Mouse (Mus musculus): ENCODE data around the gene Rab3gap1. TPM values are rescaled to one million over a fixed set of nuclear protein-coding genes. Genes with fewer than 3 reads are reported as not detected.

Rab3gap1 gene
- polyA plus RNA-seq, 1 experiment from 2014 or later = 17.0 TPM

- no peak for DNase-seq (ENCODE audit: low spot score)
- Histone ChIP-seq H3K4me1 (no peaks in the 10 kb centered on the region), H3K27ac (no peak overlapping the region), H3K27me3 (ENCODE audit: low read depth, poor library complexity, severe bottlenecking) (no peaks in the 10 kb centered on the region), H3K9me3 (replicated peaks) (no peaks in the 10 kb centered on the region), H3K36me3 (peaks cover 19% of the 10 kb centered on the region), H3K4me3 (no peak overlapping the region)
- WGBS = 88% methylated on average over 4 of the region's 4 CpGs
Measured at GRCm38 (mm10) chr1:127974082-127974481, 105.5 kb downstream of the Rab3gap1 start.

GRCm38 (mm10) chr1:127975676-127976075, 107.1 kb downstream of the Rab3gap1 start:
- H3K9me3 ChIP-seq (replicated peaks) = no peaks in the 10 kb centered on the region
- no peak for DNase-seq (ENCODE audit: low spot score)
- no peaks in the 10 kb centered on the region for H3K4me1 ChIP-seq
- no peak overlapping the region for H3K4me3 ChIP-seq
- peaks cover 14% of the 10 kb centered on the region for H3K36me3 ChIP-seq
- no peak overlapping the region for H3K27ac ChIP-seq
- H3K27me3 ChIP-seq (ENCODE audit: low read depth, poor library complexity, severe bottlenecking) = no peaks in the 10 kb centered on the region
- 89% methylated on average over 2 of the region's 2 CpGs for WGBS

- Histone ChIP-seq H3K27me3 (ENCODE audit: low read depth, poor library complexity, severe bottlenecking) (no peaks in the 10 kb centered on the region), H3K9me3 (replicated peaks) (no peaks in the 10 kb centered on the region), H3K4me3 (no peak overlapping the region), H3K27ac (no peak overlapping the region), H3K36me3 (peaks cover 14% of the 10 kb centered on the region), H3K4me1 (peaks cover 3% of the 10 kb centered on the region)
- WGBS = 89% methylated on average over 6 of the region's 6 CpGs
- DNase-seq (ENCODE audit: low spot score) = no peak
Measured at GRCm38 (mm10) chr1:127976106-127976505, 107.5 kb downstream of the Rab3gap1 start.

GRCm38 (mm10) chr1:127978125-127978524, 109.6 kb downstream of the Rab3gap1 start:
- Histone ChIP-seq H3K27ac (no peak overlapping the region), H3K36me3 (0 out of 2 replicates have a peak, but pooled peaks cover 10% of the 10 kb centered on the region), H3K4me3 (no peak overlapping the region), H3K27me3 (ENCODE audit: low read depth, poor library complexity, severe bottlenecking) (no peaks in the 10 kb centered on the region), H3K4me1 (peaks cover 12% of the 10 kb centered on the region), H3K9me3 (replicated peaks) (no peaks in the 10 kb centered on the region)
- 93% methylated on average over 1 of the region's 1 CpGs for WGBS
- no peak for DNase-seq (ENCODE audit: low spot score)

- H3K4me1 ChIP-seq = peaks cover 22% of the 10 kb centered on the region
- no peak for DNase-seq (ENCODE audit: low spot score)
- WGBS = 44% methylated on average over 2 of the region's 2 CpGs
Measured at GRCm38 (mm10) chr1:127980911-127981559, 112.5 kb downstream of the Rab3gap1 start.

GRCm38 (mm10) chr1:127982268-127982667, 113.7 kb downstream of the Rab3gap1 start:
- 80% methylated on average over 3 of the region's 3 CpGs for WGBS
- H3K4me1 ChIP-seq = peaks cover 22% of the 10 kb centered on the region
- no peak for DNase-seq (ENCODE audit: low spot score)
- H3K36me3 ChIP-seq = peaks cover 7% of the 10 kb centered on the region
- H3K27ac ChIP-seq = no peak overlapping the region
- H3K4me3 ChIP-seq = no peak overlapping the region
- H3K27me3 ChIP-seq (ENCODE audit: low read depth, poor library complexity, severe bottlenecking) = no peaks in the 10 kb centered on the region
- H3K9me3 ChIP-seq (replicated peaks) = no peaks in the 10 kb centered on the region

More at GRCm38 (mm10) chr1:127980911-127981559, 112.5 kb downstream of the Rab3gap1 start:
- Histone ChIP-seq H3K27me3 (ENCODE audit: low read depth, poor library complexity, severe bottlenecking) (no peaks in the 10 kb centered on the region), H3K4me3 (no peak overlapping the region), H3K9me3 (replicated peaks) (no peaks in the 10 kb centered on the region), H3K36me3 (peaks cover 5% of the 10 kb centered on the region; the same call in 1 of the 2 replicates), H3K27ac (no peak overlapping the region)

GRCm38 (mm10) chr1:127983274-127983993, 114.9 kb downstream of the Rab3gap1 start:
- H3K27me3 ChIP-seq (ENCODE audit: low read depth, poor library complexity, severe bottlenecking) = no peaks in the 10 kb centered on the region
- no peak overlapping the region for H3K4me3 ChIP-seq
- no peaks in the 10 kb centered on the region for H3K9me3 ChIP-seq (replicated peaks)
- peaks cover 22% of the 10 kb centered on the region for H3K4me1 ChIP-seq
- peaks cover 11% of the 10 kb centered on the region for H3K36me3 ChIP-seq
- WGBS = 91% methylated on average over 5 of the region's 5 CpGs
- H3K27ac ChIP-seq = no peak overlapping the region
- DNase-seq (ENCODE audit: low spot score) = no peak

- DNase-seq (ENCODE audit: low spot score) = no peak
- H3K9me3 ChIP-seq (replicated peaks) = no peaks in the 10 kb centered on the region
- no peak overlapping the region for H3K27ac ChIP-seq
- H3K36me3 ChIP-seq = peaks cover 16% of the 10 kb centered on the region
- WGBS = 22% methylated on average over 3 of the region's 3 CpGs
- peaks cover 22% of the 10 kb centered on the region for H3K4me1 ChIP-seq
- no peaks in the 10 kb centered on the region for H3K27me3 ChIP-seq (ENCODE audit: low read depth, poor library complexity, severe bottlenecking)
- no peak overlapping the region for H3K4me3 ChIP-seq
Measured at GRCm38 (mm10) chr1:127985391-127985790, 116.8 kb downstream of the Rab3gap1 start.

GRCm38 (mm10) chr1:127988246-127988645, 119.7 kb downstream of the Rab3gap1 start:
- Histone ChIP-seq H3K36me3 (peaks cover 37% of the 10 kb centered on the region), H3K9me3 (replicated peaks) (no peaks in the 10 kb centered on the region), H3K27ac (no peak overlapping the region), H3K27me3 (ENCODE audit: low read depth, poor library complexity, severe bottlenecking) (no peaks in the 10 kb centered on the region), H3K4me3 (no peak overlapping the region), H3K4me1 (peaks cover 10% of the 10 kb centered on the region)
- no peak for DNase-seq (ENCODE audit: low spot score)
- 79% methylated on average over 3 of the region's 3 CpGs for WGBS

GRCm38 (mm10) chr1:127989387-127989786, 120.8 kb downstream of the Rab3gap1 start:
- peaks cover 41% of the 10 kb centered on the region for H3K36me3 ChIP-seq
- H3K27ac ChIP-seq = no peak overlapping the region
- 80% methylated on average over 4 of the region's 4 CpGs for WGBS
- H3K4me3 ChIP-seq = no peak overlapping the region
- H3K4me1 ChIP-seq = peaks cover 10% of the 10 kb centered on the region
- no peaks in the 10 kb centered on the region for H3K9me3 ChIP-seq (replicated peaks)
- H3K27me3 ChIP-seq (ENCODE audit: low read depth, poor library complexity, severe bottlenecking) = no peaks in the 10 kb centered on the region
- DNase-seq (ENCODE audit: low spot score) = no peak

GRCm38 (mm10) chr1:127989876-127990731, 121.5 kb downstream of the Rab3gap1 start:
- 69% methylated on average over 9 of the region's 9 CpGs for WGBS
- Histone ChIP-seq H3K9me3 (replicated peaks) (no peaks in the 10 kb centered on the region), H3K27me3 (ENCODE audit: low read depth, poor library complexity, severe bottlenecking) (no peaks in the 10 kb centered on the region), H3K27ac (no peak overlapping the region), H3K4me1 (peaks cover 5% of the 10 kb centered on the region), H3K4me3 (no peak overlapping the region), H3K36me3 (peaks cover 41% of the 10 kb centered on the region)
- no peak for DNase-seq (ENCODE audit: low spot score)
